Mouse (Mus musculus): ENCODE measurements around the gene 1110008L16Rik.
"Not testable (repeated sequence)": the region's sequence is repeated elsewhere in the genome, so short reads cannot be mapped to it uniquely, and the experiment has no call there.

- not testable (repeated sequence) for TF ChIP-seq CTCF (IDR thresholded peaks at IDR 0.05; ENCODE audit: low read depth); EP300 (optimal IDR thresholded peaks at IDR 0.05)
Measured at GRCm38 (mm10) chr12:55277583-55277982, 21.8 kb upstream of the 1110008L16Rik start.
